Mouse (Mus musculus): ENCODE data around the gene Acad8. TPM values are rescaled to one million over a fixed set of nuclear protein-coding genes. Genes with fewer than 3 reads are reported as not detected.

The Acad8 gene
- total and polyA plus RNA-seq, 3 experiments: 16.7 to 22.7 TPM; not detected in 1

DNA sequence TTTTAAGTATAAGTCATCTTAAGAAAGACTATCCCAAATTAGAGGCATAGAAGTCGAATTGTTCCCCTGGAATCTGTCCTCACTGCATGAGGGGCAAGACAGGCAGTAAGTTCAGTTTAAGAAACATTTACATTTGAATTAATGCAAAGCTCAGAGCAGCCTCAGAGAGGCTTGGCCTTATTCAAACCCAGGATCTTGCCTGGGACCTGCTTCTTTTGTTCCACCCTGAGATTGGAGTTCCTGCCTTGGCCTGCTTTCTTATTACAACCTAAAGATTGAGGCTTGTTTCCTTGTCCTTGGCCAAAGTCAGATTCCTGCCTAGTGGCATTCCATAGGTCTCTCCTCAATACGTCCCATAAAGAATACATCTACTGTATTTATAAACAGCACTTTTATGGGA lies 51.6 kb downstream of the Acad8 start:
- no peak for DNase-seq (ENCODE audit: low read depth, low spot score)
- H3K4me1 ChIP-seq (ENCODE audit: control insufficient read depth in 1 of 2, insufficient read depth in 2 of 2, low read length in 2 of 2): no peaks in the 10 kb centered on the region
- H3K79me2 ChIP-seq (ENCODE audit: control insufficient read depth, insufficient read depth, low read length, poor library complexity): no peaks in the 10 kb centered on the region
- H3K27ac ChIP-seq (ENCODE audit: control insufficient read depth, low read depth, low read length): no peak overlapping the region
- no peak overlapping the region for H3K9ac ChIP-seq (ENCODE audit: control insufficient read depth, low read depth, low read length, poor library complexity, severe bottlenecking)
- H3K4me3 ChIP-seq (ENCODE audit: control insufficient read depth in 1 of 2, insufficient read depth in 1 of 2, low read depth in 2 of 2, low read length in 2 of 2): no peak overlapping the region
- TF ChIP-seq UBTF (IDR thresholded peaks at IDR 0.05; ENCODE audit: borderline replicate concordance, insufficient read depth, low read depth, low read length): no peak
- no peak for TF ChIP-seq EP300 (IDR thresholded peaks at IDR 0.05; ENCODE audit: low read depth in 1 of 2, low read length in 2 of 2)
- TF ChIP-seq MYB (IDR thresholded peaks at IDR 0.05; ENCODE audit: low read depth, low read length): no peak
- no peak for TF ChIP-seq ZKSCAN1 (IDR thresholded peaks at IDR 0.05; ENCODE audit: low read depth, low read length)
- no peak for TF ChIP-seq POLR2AphosphoS5 (IDR thresholded peaks at IDR 0.05; ENCODE audit: borderline replicate concordance, low read depth, low read length)
- TF ChIP-seq NELFE (IDR thresholded peaks at IDR 0.05; ENCODE audit: low read depth, low read length): no peak
- TF ChIP-seq MEF2A (IDR thresholded peaks at IDR 0.05; ENCODE audit: extremely low read depth, insufficient replicate concordance, low read depth, low read length, poor library complexity, severe bottlenecking): no peak
- TF ChIP-seq BHLHE40 (IDR thresholded peaks at IDR 0.05; ENCODE audit: borderline replicate concordance, low read depth, low read length): no peak
- TF ChIP-seq MAFK (IDR thresholded peaks at IDR 0.05; ENCODE audit: borderline replicate concordance, low read depth, low read length): no peak
- TF ChIP-seq MXI1 (IDR thresholded peaks at IDR 0.05; ENCODE audit: low read depth, low read length): no peak
- TF ChIP-seq RAD21 (IDR thresholded peaks at IDR 0.05; ENCODE audit: low read depth, low read length): no peak
- H3K36me3 ChIP-seq (ENCODE audit: control insufficient read depth in 1 of 2, insufficient read depth in 2 of 2, low read length in 2 of 2): no peaks in the 10 kb centered on the region
- no peaks in the 10 kb centered on the region for H3K27me3 ChIP-seq (ENCODE audit: control insufficient read depth in 1 of 2, insufficient read depth in 2 of 2, low read length in 2 of 2)
- no peaks in the 10 kb centered on the region for H3K9me3 ChIP-seq (replicated peaks; ENCODE audit: insufficient read depth, low read length)

DNA sequence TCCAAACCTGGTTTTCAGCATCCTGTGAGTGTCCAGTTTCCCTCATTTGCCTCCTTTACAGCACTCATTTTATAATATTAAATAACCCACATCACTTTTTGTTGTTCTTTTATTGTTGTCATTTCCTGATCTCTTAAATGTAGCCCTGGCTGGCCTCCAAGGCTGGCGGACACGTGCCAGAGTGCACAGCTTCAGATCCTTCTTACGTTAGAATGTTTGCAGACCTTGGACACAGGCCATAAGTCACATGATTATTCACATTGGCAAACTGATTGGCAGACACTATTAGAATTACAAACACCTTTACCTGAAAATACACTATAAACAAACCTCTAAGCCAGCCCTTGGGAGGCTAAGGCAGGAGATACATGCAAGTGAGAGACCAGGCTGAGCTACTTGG lies 75.2 kb downstream of the Acad8 start:
- Histone ChIP-seq H3K9ac (ENCODE audit: control insufficient read depth, low read depth, low read length, poor library complexity, severe bottlenecking) (no peak overlapping the region), H3K79me2 (ENCODE audit: control insufficient read depth, insufficient read depth, low read length, poor library complexity) (no peaks in the 10 kb centered on the region), H3K4me1 (ENCODE audit: control insufficient read depth in 1 of 2, insufficient read depth in 2 of 2, low read length in 2 of 2) (no peaks in the 10 kb centered on the region), H3K27me3 (ENCODE audit: control insufficient read depth in 1 of 2, insufficient read depth in 2 of 2, low read length in 2 of 2) (no peaks in the 10 kb centered on the region), H3K4me3 (ENCODE audit: control insufficient read depth in 1 of 2, insufficient read depth in 1 of 2, low read depth in 2 of 2, low read length in 2 of 2) (no peak overlapping the region), H3K36me3 (ENCODE audit: control insufficient read depth in 1 of 2, insufficient read depth in 2 of 2, low read length in 2 of 2) (no peaks in the 10 kb centered on the region), H3K27ac (ENCODE audit: control insufficient read depth, low read depth, low read length) (no peak overlapping the region), H3K9me3 (replicated peaks; ENCODE audit: insufficient read depth, low read length) (no peaks in the 10 kb centered on the region)
- DNase-seq (ENCODE audit: low read depth, low spot score): no peak
- no peak for TF ChIP-seq GATA1 (IDR thresholded peaks at IDR 0.05; ENCODE audit: low read depth, low read length)

Other genes with a start within 250 kb of the Acad8 start
- gene Glb1l2, start 193.1 kb downstream of the Acad8 start, total RNA-seq (2012; rRNA removed): not detected in 2 replicates
- not detected for gene Glb1l2, start 193.1 kb downstream of the Acad8 start, polyA plus RNA-seq (2012; ENCODE audit: insufficient read depth in 1 of 2, insufficient read length in 2 of 2, low read depth in 1 of 2, low replicate concordance in 2 of 2, missing spikeins in 1 of 2)
- not detected in 2 replicates for gene Glb1l3, start 138.7 kb downstream of the Acad8 start, total RNA-seq (2012; rRNA removed)
- not detected for gene Glb1l3, start 138.7 kb downstream of the Acad8 start, polyA plus RNA-seq (2012; ENCODE audit: insufficient read depth in 1 of 2, insufficient read length in 2 of 2, low read depth in 1 of 2, low replicate concordance in 2 of 2, missing spikeins in 1 of 2)
- gene Gm1110, start 76.5 kb downstream of the Acad8 start, total RNA-seq (2012; rRNA removed): not detected in 2 replicates
- not detected for gene Gm1110, start 76.5 kb downstream of the Acad8 start, polyA plus RNA-seq (2012; ENCODE audit: insufficient read depth in 1 of 2, insufficient read length in 2 of 2, low read depth in 1 of 2, low replicate concordance in 2 of 2, missing spikeins in 1 of 2)
- gene Thyn1, start 144 bp upstream of the Acad8 start, total RNA-seq (2012; rRNA removed): 105 and 115 TPM in 2 replicates
- gene Thyn1, start 144 bp upstream of the Acad8 start, polyA plus RNA-seq (2012; ENCODE audit: insufficient read depth in 1 of 2, insufficient read length in 2 of 2, low read depth in 1 of 2, low replicate concordance in 2 of 2, missing spikeins in 1 of 2): 100 to 1,000 TPM in 1 of 2 experiments, not detected in 1; 130 TPM
- gene Vps26b, start 30.5 kb upstream of the Acad8 start, total RNA-seq (2012; rRNA removed): 36.1 and 37.3 TPM in 2 replicates
- 10 to 100 TPM in 1 of 2 experiments, not detected in 1; 36.4 TPM for gene Vps26b, start 30.5 kb upstream of the Acad8 start, polyA plus RNA-seq (2012; ENCODE audit: insufficient read depth in 1 of 2, insufficient read length in 2 of 2, low read depth in 1 of 2, low replicate concordance in 2 of 2, missing spikeins in 1 of 2)
- 28.7 and 32.4 TPM in 2 replicates for gene Ncapd3, start 30.6 kb upstream of the Acad8 start, total RNA-seq (2012; rRNA removed)
- 10 to 100 TPM in 1 of 2 experiments, not detected in 1; 36.5 TPM for gene Ncapd3, start 30.6 kb upstream of the Acad8 start, polyA plus RNA-seq (2012; ENCODE audit: insufficient read depth in 1 of 2, insufficient read length in 2 of 2, low read depth in 1 of 2, low replicate concordance in 2 of 2, missing spikeins in 1 of 2)
- not detected in 2 replicates for gene Jam3, start 155.9 kb upstream of the Acad8 start, total RNA-seq (2012; rRNA removed)
- under 1 TPM in 1 of 2 experiments, not detected in 1; 0.43 TPM for gene Jam3, start 155.9 kb upstream of the Acad8 start, polyA plus RNA-seq (2012; ENCODE audit: insufficient read depth in 1 of 2, insufficient read length in 2 of 2, low read depth in 1 of 2, low replicate concordance in 2 of 2, missing spikeins in 1 of 2)